Mouse (Mus musculus) megakaryocyte, embryonic 14.5 days (primary cell): ENCODE measurements around the gene Tax1bp1. TPM values are rescaled to one million over a fixed set of nuclear protein-coding genes. Genes with fewer than 3 reads are reported as not detected.

Experiments
- H3K27me3 ChIP-seq: replicated peaks from 2 replicates; pipeline ENCODE3; 2012; ENCODE audit warnings: inconsistent platforms
- H3K36me3 ChIP-seq: replicated peaks from 2 replicates; pipeline ENCODE3; 2012; ENCODE audit warnings: low read length, inconsistent platforms, mixed read lengths
- H3K4me1 ChIP-seq: 2 replicates; pipeline ENCODE4 v1.6.1; 2012; ENCODE audit warnings: inconsistent platforms
- H3K4me3 ChIP-seq: replicated peaks from 2 replicates; pipeline ENCODE3; 2012; ENCODE audit warnings: moderate library complexity, mild to moderate bottlenecking, inconsistent platforms
- H3K9me3 ChIP-seq: 2 replicates; pipeline ENCODE4 v1.6.1; 2012; ENCODE audit warnings: inconsistent platforms
- FLI1 ChIP-seq: IDR thresholded peaks from 2 replicates; pipeline ENCODE4 v1.6.1; 2012; ENCODE audit warnings: low read length, inconsistent platforms, mixed read lengths
- GATA1 ChIP-seq: IDR thresholded peaks from 3 replicates; pipeline ENCODE4 v1.6.1; 2012; ENCODE audit warnings: mixed read lengths, low read length, inconsistent platforms, borderline replicate concordance
- polyA plus RNA-seq: library from polyadenylated mRNA; stranded (reverse); fragments of >175 nt; gene quantifications from 2 replicates; pipeline ENCODE4 v1.2.3, GENCODE M21; 2012; ENCODE audit warnings: low replicate concordance; ENCODE audit not compliant: insufficient read depth

Gene Tax1bp1
- polyA plus RNA-seq, 1 experiment, result 12.5 TPM

GRCm38 (mm10) chr6:52792455-52792854 lies 78.9 kb downstream of the Tax1bp1 start:
- Histone ChIP-seq H3K4me1 (peaks cover 85% of the 10 kb centered on the region), H3K27me3 (no peaks in the 10 kb centered on the region), H3K4me3 (no peak overlapping the region), H3K36me3 (peaks cover 3% of the 10 kb centered on the region), H3K9me3 (peaks cover 4% of the 10 kb centered on the region; the same call in 1 of the 2 replicates)
- no peak for TF ChIP-seq GATA1

GRCm38 (mm10) chr6:52795029-52795841 lies 81.7 kb downstream of the Tax1bp1 start:
- no peak overlapping the region for H3K4me3 ChIP-seq
- peaks cover 79% of the 10 kb centered on the region for H3K4me1 ChIP-seq
- TF ChIP-seq FLI1 (no peak), GATA1 (no peak)
- H3K9me3 ChIP-seq, result peaks cover 13% of the 10 kb centered on the region; the same call in 1 of the 2 replicates
- H3K27me3 ChIP-seq, result no peaks in the 10 kb centered on the region
- H3K36me3 ChIP-seq, result peaks cover 13% of the 10 kb centered on the region

- Histone ChIP-seq H3K27me3 (no peaks in the 10 kb centered on the region), H3K9me3 (peaks cover 13% of the 10 kb centered on the region; the same call in 1 of the 2 replicates), H3K36me3 (peaks cover 13% of the 10 kb centered on the region), H3K4me3 (no peak overlapping the region), H3K4me1 (peaks cover 73% of the 10 kb centered on the region)
- no peak for TF ChIP-seq GATA1
- TF ChIP-seq FLI1, result no peak
Measured at GRCm38 (mm10) chr6:52796035-52796598, 82.6 kb downstream of the Tax1bp1 start.

GRCm38 (mm10) chr6:52796691-52797090 lies 83.2 kb downstream of the Tax1bp1 start:
- Histone ChIP-seq H3K9me3 (peaks cover 8% of the 10 kb centered on the region; the same call in 1 of the 2 replicates), H3K36me3 (peaks cover 10% of the 10 kb centered on the region), H3K4me3 (no peak overlapping the region), H3K4me1 (peaks cover 73% of the 10 kb centered on the region), H3K27me3 (no peaks in the 10 kb centered on the region)
- TF ChIP-seq GATA1 (no peak), FLI1 (no peak)

GRCm38 (mm10) chr6:52797252-52797800 lies 83.8 kb downstream of the Tax1bp1 start:
- Histone ChIP-seq H3K27me3 (no peaks in the 10 kb centered on the region), H3K36me3 (peaks cover 10% of the 10 kb centered on the region), H3K4me3 (no peak overlapping the region), H3K9me3 (peaks cover 8% of the 10 kb centered on the region; the same call in 1 of the 2 replicates), H3K4me1 (peaks cover 73% of the 10 kb centered on the region)
- TF ChIP-seq GATA1 (no peak), FLI1 (no peak)

- Histone ChIP-seq H3K36me3 (peaks cover 10% of the 10 kb centered on the region), H3K27me3 (no peaks in the 10 kb centered on the region), H3K9me3 (peaks cover 8% of the 10 kb centered on the region; the same call in 1 of the 2 replicates), H3K4me3 (peak overlapping the region; percentile 82), H3K4me1 (peaks cover 47% of the 10 kb centered on the region)
- no peak for TF ChIP-seq GATA1
- no peak for TF ChIP-seq FLI1
Measured at GRCm38 (mm10) chr6:52802181-52802580, 88.7 kb downstream of the Tax1bp1 start.

- no peaks in the 10 kb centered on the region for H3K27me3 ChIP-seq
- TF ChIP-seq GATA1 (no peak), FLI1 (no peak)
Measured at GRCm38 (mm10) chr6:52805237-52805856, 91.8 kb downstream of the Tax1bp1 start.

More at GRCm38 (mm10) chr6:52805237-52805856, 91.8 kb downstream of the Tax1bp1 start:
- Histone ChIP-seq H3K4me3 (no peak overlapping the region), H3K4me1 (peaks cover 36% of the 10 kb centered on the region), H3K36me3 (no peaks in the 10 kb centered on the region), H3K9me3 (no peaks in the 10 kb centered on the region)

Other genes starting within 250 kb of the Tax1bp1 start
- gene Hibadh, start 73.3 kb upstream of the Tax1bp1 start, polyA plus RNA-seq, result 0.57 and 9.1 TPM in 2 replicates